Mouse (Mus musculus) midbrain, embryonic 14.5 days (tissue): ENCODE measurements around the gene Psmd1. TPM values are rescaled to one million over a fixed set of nuclear protein-coding genes. Genes with fewer than 3 reads are reported as not detected.

Experiments
- ATAC-seq: fragments of 200-750 bp; cut with Nextera tagmentation; 2 replicates; pipeline ENCODE4 v1.8.0; 2017; ENCODE audit warnings: moderate number of reproducible peaks, moderate library complexity; ENCODE audit not compliant: low FRiP score, low TSS enrichment
- DNase-seq: peaks from one replicate; pipeline ENCODE4 v3.0.0-alpha.2; 2015
- H3K27ac ChIP-seq: fragments of 300-500 bp; sonication (generic); replicated peaks from 2 replicates; pipeline ENCODE4 v1.5.1; 2014; ENCODE audit warnings: mild to moderate bottlenecking, low read depth, low read length, moderate library complexity
- H3K27me3 ChIP-seq: fragments of 300-500 bp; sonication (generic); 2 replicates; pipeline ENCODE4 v1.6.1; 2014; ENCODE audit warnings: low read length, control low read depth, mixed read lengths; ENCODE audit not compliant: control insufficient read depth, insufficient read depth
- H3K36me3 ChIP-seq: fragments of 300-500 bp; sonication (generic); 2 replicates; pipeline ENCODE4 v1.6.1; 2014; ENCODE audit warnings: low read length, control low read depth; ENCODE audit not compliant: control insufficient read depth, insufficient read depth
- H3K4me1 ChIP-seq: fragments of 300-500 bp; sonication (generic); 2 replicates; pipeline ENCODE4 v1.6.1; 2014; ENCODE audit warnings: mild to moderate bottlenecking, antibody characterized with exemption, low read length, control low read depth; ENCODE audit not compliant: control insufficient read depth, insufficient read depth
- H3K4me2 ChIP-seq: fragments of 300-500 bp; sonication (generic); 2 replicates; pipeline ENCODE4 v1.6.1; 2014; ENCODE audit warnings: mild to moderate bottlenecking, low read length, moderate library complexity
- H3K4me3 ChIP-seq: fragments of 300-500 bp; sonication (generic); replicated peaks from 2 replicates; pipeline ENCODE4 v1.5.1; 2014; ENCODE audit warnings: low read depth, low read length
- H3K9ac ChIP-seq: fragments of 300-500 bp; sonication (generic); replicated peaks from 2 replicates; pipeline ENCODE4 v1.6.1; 2014; ENCODE audit warnings: mild to moderate bottlenecking, low read length, moderate library complexity
- H3K9me3 ChIP-seq: fragments of 300-500 bp; sonication (generic); 2 replicates; pipeline ENCODE4 v1.6.1; 2016; ENCODE audit warnings: low read length, control low read depth, mixed read lengths; ENCODE audit not compliant: control insufficient read depth
- WGBS: fragments of 180-500 bp; shearing (Covaris S2); extraction: QIAGEN DNeasy Blood & Tissue Kit; methylation state at CpG from one replicate; pipeline ENCODE4 v1.1.7; 2014; 5-methylcytosine and 5-hydroxymethylcytosine counted together
- polyA plus RNA-seq: library from polyadenylated mRNA; unstranded; fragments of >200 nt; fragmentation: Nextera tagmentation; extraction: Ambion mirVana; gene quantifications from 2 replicates; pipeline ENCODE4 v1.2.1, GENCODE M21; 2014

Psmd1 gene
- polyA plus RNA-seq, 1 experiment from 2014 or later = 214 TPM

- Histone ChIP-seq H3K4me1 (no peaks in the 10 kb centered on the region), H3K36me3 (peaks cover 34% of the 10 kb centered on the region), H3K9ac (no peak overlapping the region), H3K27ac (no peak overlapping the region), H3K4me3 (no peak overlapping the region), H3K27me3 (no peaks in the 10 kb centered on the region), H3K4me2 (no peak overlapping the region), H3K9me3 (no peaks in the 10 kb centered on the region)
- WGBS = 66% methylated on average over 2 of the region's 2 CpGs
- ATAC-seq = no peak
- no peak for DNase-seq
These were observed 123.7 kb downstream of the Psmd1 start for GRCm38 (mm10) chr1:86187856-86188255.

DNA sequence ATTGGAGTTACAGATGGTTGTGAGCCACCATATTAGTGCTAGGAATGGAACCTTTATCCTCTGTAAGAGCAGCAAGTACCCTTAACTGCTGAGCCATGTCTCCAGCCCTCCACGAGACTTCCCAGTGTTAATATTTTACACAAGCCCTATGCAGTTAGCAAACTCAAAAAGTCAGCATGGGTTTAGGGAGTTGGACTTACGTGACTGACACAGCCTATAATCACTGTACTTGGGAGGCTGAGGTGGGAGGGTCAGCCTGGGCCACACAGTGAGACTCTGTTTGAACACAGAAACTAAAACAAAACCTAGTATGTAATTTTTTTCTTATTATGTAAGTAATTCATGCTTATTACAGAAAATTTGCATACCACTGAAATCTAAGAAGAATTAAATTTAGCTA is 124.1 kb downstream of the Psmd1 start:
- DNase-seq (no peak), ATAC-seq (no peak)
- H3K4me1 ChIP-seq = no peaks in the 10 kb centered on the region
- H3K27ac ChIP-seq = no peak overlapping the region
- H3K36me3 ChIP-seq = peaks cover 35% of the 10 kb centered on the region
- H3K9ac ChIP-seq = no peak overlapping the region
- H3K4me3 ChIP-seq = no peak overlapping the region
- no peaks in the 10 kb centered on the region for H3K27me3 ChIP-seq
- H3K4me2 ChIP-seq = no peak overlapping the region
- WGBS = 90% methylated on average over 2 of the region's 2 CpGs
- no peaks in the 10 kb centered on the region for H3K9me3 ChIP-seq

Other genes starting within 250 kb of the Psmd1 start
- gene Itm2c, start 170.1 kb upstream of the Psmd1 start, polyA plus RNA-seq = 136 and 176 TPM in 2 replicates
- 6.9 and 7.5 TPM in 2 replicates for gene 4933407L21Rik, start 135.9 kb upstream of the Psmd1 start, polyA plus RNA-seq
- gene Gpr55, start 103.4 kb upstream of the Psmd1 start, polyA plus RNA-seq = 0.05 and 0.11 TPM in 2 replicates
- 0.32 and 0.34 TPM in 2 replicates for gene Spata3, start 47.6 kb upstream of the Psmd1 start, polyA plus RNA-seq
- 7.0 and 7.3 TPM in 2 replicates for gene 2810459M11Rik, start 18.5 kb upstream of the Psmd1 start, polyA plus RNA-seq
- 0.24 and 0.59 TPM in 2 replicates for gene Htr2b, start 47.6 kb downstream of the Psmd1 start, polyA plus RNA-seq
- 0.50 and 0.62 TPM in 2 replicates for gene Gm21972, start 69.2 kb downstream of the Psmd1 start, polyA plus RNA-seq
- gene Armc9, start 90.4 kb downstream of the Psmd1 start, polyA plus RNA-seq = 29.1 and 37.8 TPM in 2 replicates
- gene B3gnt7, start 238.4 kb downstream of the Psmd1 start, polyA plus RNA-seq = 5.9 and 7.0 TPM in 2 replicates